Mouse (Mus musculus) heart, postnatal 14 days (tissue): ENCODE measurements at regions not wholly inside any gene's neighbourhood (a gene's known extent, or its start where the extent isn't known, plus 50 kb on each side); places are given as distances from the start of the nearest gene placed in this dataset.

ENCODE experiments used
- DNase-seq, 2 experiments: peaks; one replicate each; pipeline ENCODE4 v3.0.0; 2021 to 2022
- intact Hi-C: fragments of 180-260 bp; cut with DNase I; formaldehyde crosslinking; loops from one replicate; pipeline ENCODE4 v1.15.1; 2025

- no peak for DNase-seq
- intact Hi-C loops: loop anchor here (10.0 kb wide), 2 partner anchors 905 to 1225 kb away; no protein-coding TSS in a partner anchor
Measured at GRCm38 (mm10) chr3:19059906-19060870, 568.3 kb downstream of the 1700064H15Rik start.

DNA sequence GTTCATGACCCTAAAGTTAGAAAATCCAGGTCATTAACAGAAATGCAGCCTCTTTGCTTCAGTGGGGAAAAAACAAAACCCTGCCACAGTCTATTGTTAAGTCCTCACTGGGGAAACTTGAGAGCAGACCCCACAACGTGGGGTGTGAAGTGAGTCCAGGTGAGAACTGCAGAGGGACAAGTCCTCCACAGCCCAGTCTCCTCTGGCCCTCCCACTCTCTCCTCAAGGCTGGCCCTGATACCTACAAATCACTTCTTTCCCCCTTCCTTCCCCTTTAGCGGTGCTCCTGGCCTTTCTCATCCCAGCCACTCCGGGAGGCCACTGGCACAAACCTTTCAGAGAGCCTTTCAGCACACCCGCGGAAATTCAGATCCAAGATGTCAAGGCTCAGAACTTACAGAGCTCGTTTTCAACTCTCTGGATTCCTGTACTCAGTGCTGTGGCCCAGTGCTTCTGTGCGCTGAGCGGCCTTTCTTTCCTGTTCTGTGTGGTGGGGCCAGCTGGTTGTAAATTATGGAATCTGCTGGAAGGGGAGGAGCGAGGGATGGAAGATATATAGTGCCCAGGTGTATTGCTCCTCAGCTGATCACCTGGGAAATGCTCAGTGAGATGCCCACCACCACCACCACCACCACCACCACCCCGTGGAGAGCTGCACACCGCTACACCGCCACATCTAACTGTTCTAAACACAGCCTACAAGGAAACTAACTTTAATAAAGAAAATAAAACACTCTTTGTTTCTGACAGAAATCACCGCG, 566.8 kb downstream of the 1700064H15Rik start:
- intact Hi-C loops: loop anchor here (1.0 to 10.0 kb wide), 3 partner anchors 907 to 1227 kb away; no protein-coding TSS in a partner anchor
- DNase-seq: no peak

DNA sequence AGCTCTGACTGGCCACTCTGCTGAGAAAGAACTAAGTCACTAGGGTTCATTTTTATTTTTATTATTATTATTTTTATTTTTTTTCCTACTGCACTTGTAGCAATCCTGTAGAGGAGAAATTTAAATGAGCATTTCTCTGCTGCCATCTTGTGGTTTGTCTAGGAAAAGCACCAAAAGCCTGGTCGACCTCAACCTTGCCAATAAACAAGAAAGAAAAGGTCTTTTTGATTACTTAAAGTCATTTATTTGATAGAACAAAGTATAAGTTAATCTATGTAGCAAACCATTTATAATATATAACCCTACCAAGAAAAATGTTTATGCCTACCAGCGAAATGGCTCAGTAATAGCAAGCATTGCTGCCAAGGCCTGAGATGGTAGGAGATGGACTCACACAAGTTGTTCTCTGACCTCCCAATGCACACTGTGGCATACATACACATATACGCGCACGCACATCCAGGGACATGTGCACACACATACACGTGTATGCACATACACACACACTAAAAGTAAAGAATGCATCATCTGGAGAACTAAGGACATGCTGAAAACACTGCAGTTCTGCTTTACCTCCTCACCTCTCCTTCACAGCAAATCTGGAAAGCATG, 566.1 kb downstream of the 1700064H15Rik start:
- DNase-seq: peak; percentile 23 to 69
- intact Hi-C loops: loop anchor here (1.0 to 10.0 kb wide), 3 partner anchors 908 to 1228 kb away; no protein-coding TSS in a partner anchor

DNA sequence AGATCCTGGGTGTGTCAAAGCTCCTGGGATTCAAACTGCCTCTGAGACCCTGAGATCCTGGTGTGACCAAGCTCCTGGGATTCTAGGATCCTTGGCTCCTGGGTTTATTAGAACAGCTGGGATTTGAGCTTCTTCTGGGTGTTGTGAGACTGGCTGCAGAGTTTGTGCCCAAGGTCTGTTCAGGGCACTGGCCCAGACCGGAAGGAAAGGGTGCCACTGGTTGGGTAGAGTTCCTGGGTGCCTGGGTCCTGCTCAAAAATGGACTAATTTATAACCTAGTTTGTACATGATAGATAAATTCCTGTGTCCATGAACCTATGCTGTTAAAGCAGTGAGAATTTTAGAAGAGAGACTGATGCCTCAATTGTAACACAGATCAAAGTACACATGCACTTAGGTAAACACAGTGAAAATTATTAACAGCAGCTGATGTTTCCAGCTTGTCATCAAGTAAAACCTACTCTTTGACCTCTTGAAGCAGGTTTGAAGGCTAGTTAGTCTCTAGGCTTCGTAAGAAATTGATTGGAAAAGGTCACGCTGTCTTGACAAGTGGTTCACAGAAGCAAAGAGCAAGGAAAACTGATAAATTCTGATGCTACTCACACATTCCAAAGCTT, 561.2 kb downstream of the 1700064H15Rik start:
- intact Hi-C loops: loop anchor here (10.0 kb wide), 2 partner anchors 912 to 1232 kb away; no protein-coding TSS in a partner anchor
- DNase-seq: no peak
